Mouse (Mus musculus): ENCODE data around the gene Olfr1501. TPM values are rescaled to one million over a fixed set of nuclear protein-coding genes. Genes with fewer than 3 reads are reported as not detected.
"Not testable (repeated sequence)": the region's sequence is repeated elsewhere in the genome, so short reads cannot be mapped to it uniquely, and the experiment has no call there.

Olfr1501 gene
- total RNA-seq (2021) = not detected
- long read RNA-seq, experiment 1 = 0 reads
- long read RNA-seq, experiment 2 = 0 reads

DNA sequence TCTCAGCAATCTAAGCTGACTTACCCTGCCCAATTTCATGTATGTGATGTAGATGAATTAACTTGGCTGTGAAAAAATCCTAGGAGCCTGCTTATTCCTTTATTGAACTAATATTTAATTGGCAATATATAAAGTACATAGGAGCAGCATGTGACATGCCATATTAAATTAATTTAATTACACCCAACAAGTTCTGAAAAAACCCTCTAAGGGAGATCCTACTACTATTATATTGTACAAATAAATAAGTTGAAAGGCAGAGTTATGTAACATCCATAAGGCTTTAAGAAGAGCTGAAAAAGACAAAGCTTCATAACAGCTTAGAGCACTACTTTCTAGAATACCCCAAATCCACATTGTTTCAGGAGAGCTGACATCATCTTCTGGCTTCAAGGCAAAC lies at the start of gene Olfr1501:
Gene Olfr1501 (minus strand): TSS at position 101 of the 400 bp plus-strand sequence.
- not testable (repeated sequence) for DNase-seq

DNA sequence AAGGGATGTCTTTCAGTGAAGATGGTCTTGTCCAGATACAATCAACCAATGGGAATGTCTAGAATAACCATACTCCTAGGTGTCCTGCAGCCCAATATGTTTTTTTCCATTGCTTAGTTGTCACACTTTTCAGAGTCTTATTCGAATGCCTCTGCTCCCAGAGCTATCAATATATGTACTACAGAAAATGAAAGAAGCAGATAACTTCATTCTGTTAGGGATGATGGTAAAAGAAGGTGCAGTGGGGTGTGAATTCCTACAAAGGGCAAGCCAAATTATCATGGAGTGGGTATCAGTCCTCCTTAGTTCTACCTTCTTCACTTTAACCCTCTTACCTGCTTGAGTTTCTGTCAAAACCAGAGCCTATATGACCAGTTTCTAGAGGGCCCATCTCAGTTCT lies 47.3 kb upstream of the Olfr1501 start, which contains the start of gene Olfr1504:
Gene Olfr1504 (minus strand): TSS at position 101 of the 400 bp plus-strand sequence.
- DNase-seq = no peak

DNA sequence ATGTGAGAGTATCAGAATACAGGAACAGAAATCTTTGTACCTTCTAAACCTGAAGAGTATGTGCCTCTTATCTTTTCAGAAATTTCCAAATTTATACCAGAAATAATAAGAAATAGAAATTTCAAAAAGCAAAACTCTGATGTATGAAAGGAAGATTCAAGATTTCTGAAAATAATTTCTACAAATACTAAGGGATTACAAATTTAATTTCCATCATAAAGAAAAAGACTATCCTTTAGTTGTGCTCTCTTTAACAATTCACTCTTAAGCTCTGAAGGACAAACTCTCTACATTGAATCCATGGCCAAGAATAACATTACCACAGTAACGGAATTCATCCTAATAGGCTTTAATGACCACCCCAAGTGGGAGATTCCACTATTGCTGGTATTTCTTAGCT lies 11.0 kb upstream of the Olfr1501 start, which contains the start of gene Olfr1502:
Gene Olfr1502 (plus strand): TSS at position 301 of the 400 bp plus-strand sequence.
- no peak for DNase-seq

DNA sequence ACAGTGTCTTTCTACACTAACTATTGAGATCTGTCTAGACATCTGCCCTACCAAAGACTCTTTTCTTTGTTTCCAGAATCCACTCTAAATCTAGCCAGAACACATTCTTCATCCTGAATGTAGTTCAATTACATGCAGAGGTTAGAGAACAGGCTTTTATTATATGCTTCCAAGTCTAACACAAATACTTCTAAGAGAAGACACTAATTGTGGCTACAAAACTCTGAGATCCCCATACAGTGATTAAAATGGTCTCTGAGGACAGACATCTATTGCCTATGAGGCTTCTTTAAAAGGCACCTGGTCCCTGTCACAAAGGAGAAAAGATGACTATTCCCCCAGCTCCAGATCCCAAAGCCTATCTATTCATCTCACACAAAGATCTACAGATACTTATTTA lies 20.1 kb downstream of the Olfr1501 start, which contains the start of gene Olfr1500:
Gene Olfr1500 (minus strand): TSS at position 101 of the 400 bp plus-strand sequence.
- DNase-seq = no peak

DNA sequence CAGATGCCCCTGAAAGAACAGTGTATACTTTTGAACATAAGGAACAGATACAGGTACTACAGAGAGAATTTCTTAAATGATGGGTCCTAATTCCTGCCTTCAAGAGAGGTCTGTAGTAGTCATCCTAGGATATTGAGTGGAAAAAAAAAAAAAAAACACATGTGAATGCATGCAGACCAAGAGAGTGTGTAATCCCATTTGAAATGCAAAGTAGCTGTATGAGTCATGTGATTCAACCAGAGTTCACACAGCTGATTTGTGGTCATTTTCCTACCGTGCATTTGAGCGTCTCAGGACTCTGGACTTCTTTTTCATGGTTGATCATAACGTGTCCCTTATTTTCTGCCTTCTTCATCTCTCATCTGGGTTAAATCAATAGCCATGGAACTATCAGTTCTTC lies 22.0 kb downstream of the Olfr1501 start:
- no peak for DNase-seq

DNA sequence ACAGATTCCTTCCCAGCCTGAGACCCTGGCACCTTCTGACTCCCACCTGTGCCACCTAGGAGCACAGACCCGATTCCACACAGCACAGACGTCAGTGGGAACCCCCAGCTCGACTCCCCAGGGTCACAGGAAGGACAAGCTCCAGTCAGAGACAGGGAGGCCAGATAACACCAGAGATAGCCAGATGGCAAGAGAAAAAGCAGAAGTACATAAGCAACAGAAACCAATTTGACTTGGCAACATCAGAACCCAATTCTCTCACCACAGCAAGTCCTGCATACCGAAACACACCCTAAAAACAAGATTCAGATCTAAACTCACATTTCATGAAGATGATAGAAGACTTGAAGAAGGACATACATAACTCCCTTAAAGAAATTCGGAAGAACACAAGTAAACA lies 29.6 kb downstream of the Olfr1501 start:
- DNase-seq = no peak

DNA sequence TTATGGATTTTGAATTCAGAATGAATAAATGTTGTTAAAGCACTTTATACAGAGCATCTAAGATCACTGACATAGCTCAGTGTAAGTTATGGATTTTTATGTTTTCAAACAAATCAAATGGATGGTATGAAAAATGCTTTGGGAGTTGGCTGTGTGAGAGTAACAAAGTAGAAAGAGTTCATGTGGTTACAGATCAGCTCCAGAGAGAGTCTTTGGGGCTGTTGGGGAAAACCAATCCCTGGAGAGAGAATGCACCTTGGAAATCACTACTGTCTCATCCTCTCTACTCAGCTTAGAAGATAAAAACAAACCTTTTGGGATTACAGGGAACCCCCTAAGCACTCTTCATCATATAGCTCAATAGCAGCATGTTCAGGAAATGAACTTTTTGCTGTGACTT lies 31.1 kb downstream of the Olfr1501 start, which contains the start of gene Olfr1499:
Gene Olfr1499 (minus strand): TSS at position 101 of the 400 bp plus-strand sequence.
- DNase-seq = no peak

DNA sequence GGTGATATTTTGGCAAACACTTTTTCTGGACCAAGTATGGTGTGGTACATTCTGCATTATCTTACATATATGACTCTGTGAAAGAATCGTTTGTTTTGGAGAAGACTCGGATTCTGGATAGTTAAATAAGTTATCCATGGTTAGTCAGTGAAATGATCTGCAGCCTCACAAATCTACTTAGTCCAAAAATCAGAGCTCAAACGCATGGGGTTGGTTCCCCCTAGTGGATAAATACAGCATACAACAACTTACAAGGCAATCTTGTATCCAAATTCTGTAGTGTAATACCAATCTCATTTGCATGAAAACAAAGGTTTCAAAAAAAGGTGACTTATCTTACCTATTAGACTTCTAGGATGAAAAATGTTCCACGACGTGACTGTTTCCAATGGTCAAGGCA lies 31.7 kb downstream of the Olfr1501 start:
- no peak for DNase-seq

DNA sequence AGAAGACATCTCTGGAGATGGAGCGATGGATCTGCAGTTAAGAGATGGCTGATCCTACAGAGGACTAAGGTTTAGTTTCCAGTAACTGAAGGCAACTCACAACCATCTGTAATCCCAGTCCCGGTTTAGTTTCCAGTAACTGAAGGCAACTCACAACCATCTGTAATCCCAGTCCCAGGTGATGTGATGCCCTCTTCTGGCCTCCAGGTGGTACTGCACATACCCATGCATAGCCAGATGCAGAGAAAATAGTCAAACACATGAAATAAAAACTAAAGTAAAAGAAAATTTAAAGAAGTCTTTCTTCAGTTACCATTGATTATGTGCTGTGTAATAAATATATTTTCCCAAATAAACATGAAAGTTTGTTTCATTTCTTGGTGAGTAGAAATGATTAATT lies 37.7 kb downstream of the Olfr1501 start:
- no peak for DNase-seq

DNA sequence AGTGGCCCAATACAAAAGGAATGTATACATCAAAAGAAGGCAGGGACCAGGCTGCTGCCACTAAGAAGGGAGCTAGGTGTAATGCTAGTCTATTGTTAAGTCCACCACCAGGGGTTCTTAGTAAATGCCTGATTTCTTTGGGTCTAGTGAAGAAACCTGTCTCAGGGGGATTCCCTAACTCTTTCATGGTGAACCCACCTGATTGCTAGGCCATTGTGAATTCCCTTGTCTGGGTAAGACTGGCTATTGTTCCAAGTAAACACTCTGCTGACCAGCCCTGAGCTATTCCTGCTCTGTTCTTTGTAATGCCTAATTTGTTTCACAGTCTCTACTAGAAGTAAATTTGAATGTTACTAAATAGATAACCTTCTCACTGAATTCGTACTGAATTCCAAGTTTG lies 45.0 kb downstream of the Olfr1501 start:
- not testable (repeated sequence) for DNase-seq

DNA sequence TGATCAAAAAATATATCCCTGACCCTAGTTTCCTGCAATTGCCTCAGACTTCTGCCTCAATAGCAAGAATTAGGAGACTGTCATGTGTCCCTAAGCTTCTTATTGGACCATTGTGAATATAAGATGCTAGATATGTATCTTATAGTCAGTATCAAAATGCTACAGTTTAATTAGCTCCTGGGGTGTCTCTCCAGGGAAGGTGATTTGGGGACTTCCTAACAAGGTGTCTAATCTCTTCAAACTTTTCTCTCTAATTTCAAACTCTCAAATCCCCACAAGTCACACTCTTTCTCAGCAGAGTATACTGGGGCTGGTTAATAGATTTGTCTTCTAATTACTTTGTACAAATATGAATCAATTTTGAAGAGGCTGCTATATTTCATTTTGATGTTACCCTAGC lies 52.4 kb downstream of the Olfr1501 start, which contains the start of gene Olfr1497:
Gene Olfr1497 (minus strand): TSS at position 101 of the 400 bp plus-strand sequence.
- DNase-seq = no peak

Other genes with a start within 250 kb of the Olfr1501 start
- gene Olfr1487, start 233.3 kb downstream of the Olfr1501 start, total RNA-seq (2021) = not detected
- gene Olfr1489, start 219.1 kb downstream of the Olfr1501 start, total RNA-seq (2021) = not detected
- not detected for gene Olfr1490, start 199.6 kb downstream of the Olfr1501 start, total RNA-seq (2021)
- gene Olfr1491, start 153.4 kb downstream of the Olfr1501 start, total RNA-seq (2021) = not detected
- not detected for gene Olfr1493-ps1, start 127.4 kb downstream of the Olfr1501 start, total RNA-seq (2021)
- gene Olfr1494, start 111.0 kb downstream of the Olfr1501 start, total RNA-seq (2021) = not detected
- not detected for gene Olfr1495, start 86.1 kb downstream of the Olfr1501 start, total RNA-seq (2021)
- not detected for gene Olfr1496, start 72.8 kb downstream of the Olfr1501 start, total RNA-seq (2021)
- not detected for gene Olfr1497, start 52.5 kb downstream of the Olfr1501 start, total RNA-seq (2021)
- not detected for gene Olfr1499, start 31.2 kb downstream of the Olfr1501 start, total RNA-seq (2021)
- gene Olfr1500, start 20.2 kb downstream of the Olfr1501 start, total RNA-seq (2021) = not detected
- gene Olfr1502, start 11.1 kb upstream of the Olfr1501 start, total RNA-seq (2021) = not detected
- not detected for gene Olfr1504, start 47.2 kb upstream of the Olfr1501 start, total RNA-seq (2021)
- gene Olfr1505, start 62.8 kb upstream of the Olfr1501 start, total RNA-seq (2021) = not detected